Mouse (Mus musculus): Measurements from ENCODE around the gene Gm42372.

GRCm38 (mm10) chr7:16994400-16994799, 11.5 kb downstream of the Gm42372 start:
- TF ChIP-seq PAX5 (IDR thresholded peaks at IDR 0.05; ENCODE audit: low read length) (no peak), POLR2A (IDR thresholded peaks at IDR 0.05; ENCODE audit: low read depth, low read length) (no peak), CHD2 (IDR thresholded peaks at IDR 0.05; ENCODE audit: low read length) (no peak), TBP (conservative IDR thresholded peaks at IDR 0.05; ENCODE audit: low read depth, low read length) (no peak), NRF1 (IDR thresholded peaks at IDR 0.05; ENCODE audit: low read depth, low read length) (no peak)
